Mouse (Mus musculus) megakaryocyte, embryonic 14.5 days (primary cell): ENCODE results near the gene Tufm. TPM values are rescaled to one million over a fixed set of nuclear protein-coding genes. Genes with fewer than 3 reads are reported as not detected.

ENCODE experiments used
- H3K27me3 ChIP-seq: replicated peaks from 2 replicates; pipeline ENCODE3; 2012; ENCODE audit warnings: inconsistent platforms
- H3K36me3 ChIP-seq: replicated peaks from 2 replicates; pipeline ENCODE3; 2012; ENCODE audit warnings: low read length, inconsistent platforms, mixed read lengths
- H3K4me1 ChIP-seq: 2 replicates; pipeline ENCODE4 v1.6.1; 2012; ENCODE audit warnings: inconsistent platforms
- H3K4me3 ChIP-seq: replicated peaks from 2 replicates; pipeline ENCODE3; 2012; ENCODE audit warnings: moderate library complexity, mild to moderate bottlenecking, inconsistent platforms
- H3K9me3 ChIP-seq: 2 replicates; pipeline ENCODE4 v1.6.1; 2012; ENCODE audit warnings: inconsistent platforms
- FLI1 ChIP-seq: IDR thresholded peaks from 2 replicates; pipeline ENCODE4 v1.6.1; 2012; ENCODE audit warnings: low read length, inconsistent platforms, mixed read lengths
- GATA1 ChIP-seq: IDR thresholded peaks from 3 replicates; pipeline ENCODE4 v1.6.1; 2012; ENCODE audit warnings: mixed read lengths, low read length, inconsistent platforms, borderline replicate concordance
- polyA plus RNA-seq: library from polyadenylated mRNA; stranded (reverse); fragments of >175 nt; gene quantifications from 2 replicates; pipeline ENCODE4 v1.2.3, GENCODE M21; 2012; ENCODE audit warnings: low replicate concordance; ENCODE audit not compliant: insufficient read depth

Gene Tufm
- 19.3 and 43.5 TPM in 2 replicates for polyA plus RNA-seq

GRCm38 (mm10) chr7:126487052-126487483, at the start of gene Tufm:
TSS of gene Tufm (plus strand) at chr7:126487361.
- peaks cover 57% of the 10 kb centered on the region for H3K4me1 ChIP-seq
- H3K9me3 ChIP-seq, result no peaks in the 10 kb centered on the region
- peaks cover 36% of the 10 kb centered on the region for H3K36me3 ChIP-seq
- TF ChIP-seq FLI1 (peak; percentile 81; the same call in 1 of the 2 replicates), GATA1 (no peak)
- no peaks in the 10 kb centered on the region for H3K27me3 ChIP-seq
- peak within 1 kb of the TSS; percentile 99 for H3K4me3 ChIP-seq

- Histone ChIP-seq H3K4me1 (peaks cover 23% of the 10 kb centered on the region), H3K27me3 (no peaks in the 10 kb centered on the region), H3K36me3 (peaks cover 95% of the 10 kb centered on the region), H3K4me3 (no peak overlapping the region), H3K9me3 (no peaks in the 10 kb centered on the region)
- TF ChIP-seq GATA1 (no peak), FLI1 (no peak)
Observed at GRCm38 (mm10) chr7:126440134-126440533, 47.0 kb upstream of the Tufm start.

- Histone ChIP-seq H3K4me1 (peaks cover 12% of the 10 kb centered on the region; the same call in 1 of the 2 replicates), H3K36me3 (peaks cover 95% of the 10 kb centered on the region)
- no peak for TF ChIP-seq GATA1
- TF ChIP-seq FLI1, result no peak
Observed at GRCm38 (mm10) chr7:126443997-126444396, 43.2 kb upstream of the Tufm start.

GRCm38 (mm10) chr7:126444536-126444935, 42.6 kb upstream of the Tufm start:
- H3K4me1 ChIP-seq, result peaks cover 12% of the 10 kb centered on the region; the same call in 1 of the 2 replicates
- no peak for TF ChIP-seq FLI1
- no peak for TF ChIP-seq GATA1
- H3K9me3 ChIP-seq, result no peaks in the 10 kb centered on the region
- no peaks in the 10 kb centered on the region for H3K27me3 ChIP-seq
- peaks cover 96% of the 10 kb centered on the region for H3K36me3 ChIP-seq
- H3K4me3 ChIP-seq, result no peak overlapping the region

More at GRCm38 (mm10) chr7:126443997-126444396, 43.2 kb upstream of the Tufm start:
- Histone ChIP-seq H3K27me3 (no peaks in the 10 kb centered on the region), H3K9me3 (no peaks in the 10 kb centered on the region), H3K4me3 (no peak overlapping the region)

GRCm38 (mm10) chr7:126445104-126445815, 41.9 kb upstream of the Tufm start:
- H3K27me3 ChIP-seq, result no peaks in the 10 kb centered on the region
- H3K4me3 ChIP-seq, result no peak overlapping the region
- H3K9me3 ChIP-seq, result no peaks in the 10 kb centered on the region
- TF ChIP-seq GATA1 (no peak), FLI1 (no peak)
- peaks cover 15% of the 10 kb centered on the region; the same call in 1 of the 2 replicates for H3K4me1 ChIP-seq
- H3K36me3 ChIP-seq, result peaks cover 96% of the 10 kb centered on the region

- Histone ChIP-seq H3K4me1 (peaks cover 22% of the 10 kb centered on the region), H3K9me3 (no peaks in the 10 kb centered on the region), H3K27me3 (no peaks in the 10 kb centered on the region), H3K4me3 (no peak overlapping the region), H3K36me3 (peaks cover 97% of the 10 kb centered on the region)
- TF ChIP-seq GATA1, result no peak
- no peak for TF ChIP-seq FLI1
Observed at GRCm38 (mm10) chr7:126446217-126446616, 40.9 kb upstream of the Tufm start.

GRCm38 (mm10) chr7:126448481-126448880, 38.7 kb upstream of the Tufm start:
- Histone ChIP-seq H3K27me3 (no peaks in the 10 kb centered on the region), H3K36me3 (peaks cover 92% of the 10 kb centered on the region), H3K4me1 (peaks cover 37% of the 10 kb centered on the region), H3K9me3 (no peaks in the 10 kb centered on the region), H3K4me3 (no peak overlapping the region)
- TF ChIP-seq GATA1, result no peak
- TF ChIP-seq FLI1, result no peak

GRCm38 (mm10) chr7:126449991-126450390, 37.2 kb upstream of the Tufm start:
- H3K4me1 ChIP-seq, result peaks cover 48% of the 10 kb centered on the region
- peaks cover 84% of the 10 kb centered on the region for H3K36me3 ChIP-seq
- H3K27me3 ChIP-seq, result no peaks in the 10 kb centered on the region
- no peak overlapping the region for H3K4me3 ChIP-seq
- no peaks in the 10 kb centered on the region for H3K9me3 ChIP-seq
- no peak for TF ChIP-seq GATA1
- no peak for TF ChIP-seq FLI1

- TF ChIP-seq GATA1, result no peak
- TF ChIP-seq FLI1, result no peak
- Histone ChIP-seq H3K4me1 (peaks cover 52% of the 10 kb centered on the region), H3K4me3 (no peak overlapping the region), H3K9me3 (no peaks in the 10 kb centered on the region), H3K36me3 (peaks cover 83% of the 10 kb centered on the region), H3K27me3 (no peaks in the 10 kb centered on the region)
Observed at GRCm38 (mm10) chr7:126450641-126451040, 36.5 kb upstream of the Tufm start.

- TF ChIP-seq GATA1, result no peak
- no peak for TF ChIP-seq FLI1
- Histone ChIP-seq H3K27me3 (no peaks in the 10 kb centered on the region), H3K36me3 (peaks cover 83% of the 10 kb centered on the region), H3K4me3 (no peak overlapping the region), H3K4me1 (peaks cover 64% of the 10 kb centered on the region), H3K9me3 (no peaks in the 10 kb centered on the region)
Observed at GRCm38 (mm10) chr7:126452244-126452643, 34.9 kb upstream of the Tufm start.
